Mouse (Mus musculus) gastrocnemius, adult 18-20 months (tissue): ENCODE measurements around the gene Glod4. TPM values are rescaled to one million over a fixed set of nuclear protein-coding genes. Genes with fewer than 3 reads are reported as not detected.

Experiments used
- DNase-seq: peaks from one replicate; pipeline ENCODE4 v3.0.0; 2021; ENCODE audit warnings: low spot score
- total RNA-seq, 2 experiments: library from RNA; stranded (reverse); gene quantifications; 2 replicates each; pipeline ENCODE4 v1.2.3; 2021

Glod4 gene
- total RNA-seq, 2 experiments from 2014 or later: 25.5 to 27.8 TPM

DNA sequence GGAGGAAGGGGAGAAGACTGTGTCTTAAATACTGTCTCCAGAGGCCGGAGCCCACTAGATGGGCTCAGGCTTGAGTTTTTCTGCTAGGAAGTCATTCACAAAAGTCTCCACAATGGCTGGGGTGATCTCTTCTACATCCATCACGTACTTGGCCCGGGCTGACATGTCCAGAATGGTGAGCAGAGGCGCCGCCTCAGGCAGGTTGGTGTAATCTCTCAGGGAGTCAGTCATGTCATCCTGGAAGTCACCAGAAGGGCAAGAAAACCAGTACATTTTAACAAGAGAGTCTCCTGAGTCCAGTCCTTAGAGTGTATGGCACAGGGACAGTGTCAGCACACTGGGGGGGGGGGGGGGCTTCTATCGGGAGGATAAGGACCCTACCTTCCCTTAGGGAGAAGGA, 15.0 kb upstream of the Glod4 start:
- no peak for DNase-seq

DNA sequence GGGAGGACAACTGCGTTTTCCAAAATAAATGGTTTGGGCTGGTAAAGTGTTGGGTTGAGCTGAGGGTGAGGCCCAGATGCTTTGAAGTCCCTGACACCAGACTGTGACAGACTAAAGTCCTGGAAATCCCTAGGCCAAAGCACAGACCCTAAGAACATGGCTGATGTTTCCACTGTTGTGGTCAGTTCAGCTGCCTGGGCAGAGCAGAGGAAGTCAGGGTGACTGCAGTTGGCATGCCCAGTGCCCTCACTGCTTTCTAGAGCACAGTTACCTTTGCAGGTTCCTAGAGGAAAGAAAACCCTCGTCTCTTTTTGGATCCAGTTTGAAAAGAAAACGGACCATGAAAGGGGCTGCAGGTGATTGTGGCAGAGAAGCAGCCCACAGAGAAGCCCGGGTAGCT, 13.9 kb upstream of the Glod4 start:
- DNase-seq: no peak

DNA sequence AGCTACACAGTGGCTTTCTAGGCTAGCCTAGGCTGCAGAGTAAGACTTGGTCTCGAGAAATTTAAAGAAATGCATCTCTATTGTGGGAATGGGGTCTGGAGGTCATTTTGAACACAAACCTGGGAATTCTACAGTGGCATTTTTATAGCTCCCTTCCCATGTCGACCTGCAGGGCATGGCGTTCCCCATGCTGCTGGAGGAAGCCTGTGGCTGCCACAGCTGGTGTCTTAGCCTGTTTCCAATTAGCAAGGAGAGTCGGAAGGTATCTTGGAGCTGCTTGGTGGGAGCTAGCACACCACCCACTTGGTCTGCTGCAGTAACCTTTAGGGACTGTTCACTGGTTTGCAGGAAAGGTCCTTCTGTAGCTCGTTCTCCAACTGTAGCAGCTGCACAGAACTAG, 12.6 kb upstream of the Glod4 start:
- no peak for DNase-seq

GRCm38 (mm10) chr11:76255431-76256001, 12.0 kb upstream of the Glod4 start:
- no peak for DNase-seq

- no peak for DNase-seq
Observed at GRCm38 (mm10) chr11:76253918-76254264, 10.4 kb upstream of the Glod4 start.

DNA sequence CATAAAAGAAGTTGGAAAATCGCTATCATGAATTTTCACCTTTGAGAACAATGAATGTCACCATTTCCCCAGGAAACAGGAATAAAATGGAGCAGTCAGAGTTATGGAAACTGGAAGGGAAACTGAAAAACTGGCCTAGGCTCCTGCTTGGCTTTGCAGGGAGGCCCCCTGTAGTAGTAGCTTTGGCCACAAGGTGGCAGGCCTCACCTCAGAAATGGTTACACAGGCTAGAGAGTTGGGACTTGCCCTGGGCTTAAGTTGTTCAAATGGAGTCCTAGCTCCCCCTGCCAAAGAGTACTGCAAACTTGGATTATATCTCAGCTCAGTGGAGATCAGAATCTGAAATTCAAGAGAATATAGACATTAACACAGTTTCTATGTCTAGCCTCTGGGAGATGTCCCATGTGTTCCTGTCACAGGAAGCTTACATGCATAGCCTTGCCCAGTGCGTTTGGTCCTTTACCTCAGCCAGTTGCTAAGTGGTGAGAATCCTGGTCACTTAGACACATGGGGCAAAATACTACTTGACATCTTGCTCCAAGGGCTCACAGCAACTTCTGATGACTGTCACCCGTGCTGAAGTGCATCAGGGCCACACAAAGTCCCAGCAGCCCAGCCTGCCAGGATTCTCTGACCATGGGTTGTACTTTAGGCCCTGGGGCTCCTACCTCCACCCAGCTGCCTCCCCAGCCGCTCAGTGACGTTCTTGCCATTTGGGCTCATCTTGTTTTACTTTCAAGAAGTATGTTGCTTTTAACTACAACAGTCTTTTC, 9.8 kb upstream of the Glod4 start:
- peak; percentile 90 for DNase-seq

DNA sequence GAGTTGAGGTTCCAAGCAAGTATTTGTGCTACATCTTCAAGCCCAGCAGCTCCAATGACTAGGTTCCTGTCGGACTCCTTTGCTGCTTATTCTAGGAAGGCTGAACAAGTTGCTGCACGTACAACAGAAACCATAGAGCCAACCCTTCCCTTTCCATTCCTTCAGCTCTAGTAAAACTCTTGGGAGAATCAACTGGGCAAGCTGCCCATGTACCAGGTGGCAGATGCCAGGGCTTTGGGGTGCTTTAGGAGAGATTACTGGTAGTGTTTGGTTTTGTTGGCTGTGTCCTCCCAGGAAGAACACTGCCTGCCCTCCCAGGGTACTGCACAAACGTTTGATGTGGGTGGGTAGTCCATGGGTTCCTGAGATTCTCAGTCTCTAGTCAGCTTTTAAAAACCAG, 8.5 kb upstream of the Glod4 start:
- no peak for DNase-seq

GRCm38 (mm10) chr11:76247239-76247638, 3.7 kb upstream of the Glod4 start:
- DNase-seq: no peak

- no peak for DNase-seq
Observed at GRCm38 (mm10) chr11:76246439-76246838, 2.9 kb upstream of the Glod4 start.

GRCm38 (mm10) chr11:76243811-76244546, 454 bp upstream of the Glod4 start:
- DNase-seq: no peak

- no peak for DNase-seq
Observed at GRCm38 (mm10) chr11:76239750-76240149, 3.8 kb downstream of the Glod4 start.

GRCm38 (mm10) chr11:76236136-76236535, 7.4 kb downstream of the Glod4 start:
- DNase-seq: no peak

DNA sequence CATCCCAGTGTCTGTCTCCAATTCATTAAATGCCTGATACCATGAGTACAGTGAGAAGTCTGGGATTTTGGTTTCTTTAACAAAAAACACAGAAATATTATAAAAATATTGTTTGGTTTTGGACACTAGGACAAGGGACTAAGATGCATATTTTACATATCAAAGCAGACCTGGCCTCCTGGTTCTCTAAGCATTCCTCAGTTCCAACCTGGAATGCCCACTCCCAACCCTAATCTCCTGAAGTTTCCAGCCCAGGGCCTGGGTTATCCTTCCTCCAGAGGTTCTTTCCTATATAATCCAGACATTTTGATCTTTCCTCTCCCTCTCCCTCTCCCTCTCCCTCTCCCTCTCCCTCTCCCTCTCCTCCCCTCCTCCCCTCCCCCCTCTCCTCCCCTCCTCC, 18.5 kb downstream of the Glod4 start:
- no peak for DNase-seq

DNA sequence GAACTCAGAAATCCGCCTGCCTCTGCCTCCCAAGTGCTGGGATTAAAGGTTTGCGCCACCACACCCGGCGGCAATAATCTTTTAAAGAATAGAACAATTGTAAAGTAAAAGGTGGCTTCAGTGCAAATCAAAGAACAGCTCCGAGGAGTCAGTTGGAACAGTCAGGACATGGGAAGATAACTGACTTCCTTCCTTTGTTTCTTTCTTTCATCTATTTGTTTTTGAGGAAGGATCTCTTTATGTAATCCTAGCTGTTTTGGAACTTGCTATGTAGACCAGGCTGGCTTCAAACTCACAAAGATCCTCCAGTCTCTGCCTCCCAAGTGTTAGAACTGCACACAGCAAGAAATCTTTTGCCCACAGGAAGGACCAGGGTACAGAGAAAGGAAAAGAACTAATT, 18.9 kb downstream of the Glod4 start:
- DNase-seq: no peak

GRCm38 (mm10) chr11:76217390-76217800, 26.1 kb downstream of the Glod4 start, which contains the start of the genes Dbil5 and Gemin4:
TSS of gene Dbil5 (plus strand) at chr11:76217608.
TSS of gene Gemin4 (minus strand) at chr11:76217664.
- peak; percentile 97 for DNase-seq

DNA sequence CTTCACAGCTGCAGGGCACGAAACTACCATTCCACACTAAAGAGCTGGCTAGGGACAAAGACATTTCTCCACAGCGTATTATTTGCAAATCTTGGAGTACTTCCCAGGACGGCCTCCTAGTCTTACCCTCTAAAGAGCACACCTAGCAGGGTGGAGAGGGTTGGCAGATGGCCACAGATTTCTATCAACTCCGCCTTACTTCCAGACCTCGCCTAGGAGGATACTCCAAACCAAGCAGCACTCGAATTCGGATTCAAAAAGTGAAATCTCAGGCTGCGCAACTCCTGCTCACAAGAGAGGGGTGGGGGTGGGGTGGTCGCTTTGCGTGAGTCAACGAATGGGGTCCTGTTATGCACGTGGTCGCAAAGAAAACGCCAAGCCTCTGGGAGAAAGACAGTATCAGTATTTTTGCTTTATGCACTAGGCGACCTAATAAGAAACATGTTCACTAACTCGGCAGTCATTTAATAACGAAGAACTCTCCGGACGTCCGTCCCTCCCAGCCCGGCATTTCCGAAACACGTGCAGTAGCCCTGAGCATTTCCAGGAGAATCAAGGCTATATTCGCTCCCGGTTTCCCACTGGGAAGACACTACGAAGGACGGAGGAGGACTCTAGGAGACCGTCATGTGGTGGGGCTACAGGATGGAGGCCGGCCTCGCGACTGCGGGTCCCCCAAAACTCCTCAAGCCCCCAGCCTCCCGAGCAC, 26.7 kb downstream of the Glod4 start:
- peak; percentile 13 for DNase-seq

GRCm38 (mm10) chr11:76216049-76216540, 27.4 kb downstream of the Glod4 start:
- DNase-seq: no peak

GRCm38 (mm10) chr11:76215011-76215410, 28.5 kb downstream of the Glod4 start:
- DNase-seq: no peak

DNA sequence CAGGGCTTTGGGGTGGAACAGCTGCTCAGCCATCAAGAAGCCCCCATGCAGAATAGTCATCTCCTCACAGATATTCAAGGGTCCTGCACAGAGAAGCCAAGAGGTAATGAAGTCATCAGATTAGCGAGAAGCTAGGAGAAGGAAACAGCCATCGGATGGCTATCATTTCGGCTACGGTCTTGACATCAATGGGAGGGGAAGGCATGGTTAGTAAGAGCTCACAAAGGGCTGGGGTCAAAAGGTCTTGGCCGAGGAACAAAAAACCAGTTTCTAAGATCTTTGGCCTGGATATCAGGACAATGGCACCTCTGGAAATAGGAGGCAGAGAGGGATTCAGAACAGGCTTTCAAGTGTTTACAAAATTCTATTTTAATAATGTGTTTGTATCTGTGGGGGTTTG, 29.7 kb downstream of the Glod4 start:
- no peak for DNase-seq

DNA sequence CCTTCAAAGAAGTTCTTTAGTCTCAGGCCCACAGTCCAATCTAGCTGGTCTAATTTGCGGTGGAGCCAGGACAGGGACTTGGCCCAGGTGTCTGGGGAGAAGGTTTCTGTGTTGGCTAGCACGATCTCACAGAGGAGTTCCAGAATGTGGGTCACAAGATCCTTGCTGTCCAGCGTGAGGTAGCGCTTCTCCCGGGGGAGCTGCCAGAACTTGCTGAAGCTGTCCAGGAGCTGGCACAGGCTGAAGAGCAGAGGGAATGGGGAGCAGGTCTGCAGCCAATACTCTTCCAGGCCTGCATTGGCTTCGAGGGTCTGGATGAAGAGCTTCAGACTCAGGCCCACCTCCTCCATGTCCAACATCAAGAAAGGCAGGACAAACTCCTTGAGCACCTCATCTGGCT, 31.9 kb downstream of the Glod4 start:
- DNase-seq: peak; percentile 51

GRCm38 (mm10) chr11:76210228-76210985, 33.1 kb downstream of the Glod4 start:
- no peak for DNase-seq
